Mouse (Mus musculus) brain, embryonic 18.5 days (tissue): ENCODE measurements at regions not wholly inside any gene's neighbourhood (a gene's known extent, or its start where the extent isn't known, plus 50 kb on each side); places are given as distances from the start of the nearest gene placed in this dataset.

ENCODE experiments used
- DNase-seq: peaks from one replicate; pipeline ENCODE4 v3.0.0-alpha.2; 2012; ENCODE audit warnings: low read depth, low spot score

GRCm38 (mm10) chr3:147443691-147443960 lies 591.5 kb downstream of the Ttll7 start:
- no peak for DNase-seq

GRCm38 (mm10) chr3:147444005-147444763 lies 592.0 kb downstream of the Ttll7 start:
- no peak for DNase-seq

GRCm38 (mm10) chr3:147445066-147445844 lies 593.1 kb downstream of the Ttll7 start:
- DNase-seq, result no peak

- no peak for DNase-seq
These were observed 593.7 kb downstream of the Ttll7 start for GRCm38 (mm10) chr3:147445884-147446283.

GRCm38 (mm10) chr3:147452176-147452575 lies 600.0 kb downstream of the Ttll7 start:
- DNase-seq, result no peak

GRCm38 (mm10) chr3:147455383-147455782 lies 603.2 kb downstream of the Ttll7 start:
- DNase-seq, result no peak

DNA sequence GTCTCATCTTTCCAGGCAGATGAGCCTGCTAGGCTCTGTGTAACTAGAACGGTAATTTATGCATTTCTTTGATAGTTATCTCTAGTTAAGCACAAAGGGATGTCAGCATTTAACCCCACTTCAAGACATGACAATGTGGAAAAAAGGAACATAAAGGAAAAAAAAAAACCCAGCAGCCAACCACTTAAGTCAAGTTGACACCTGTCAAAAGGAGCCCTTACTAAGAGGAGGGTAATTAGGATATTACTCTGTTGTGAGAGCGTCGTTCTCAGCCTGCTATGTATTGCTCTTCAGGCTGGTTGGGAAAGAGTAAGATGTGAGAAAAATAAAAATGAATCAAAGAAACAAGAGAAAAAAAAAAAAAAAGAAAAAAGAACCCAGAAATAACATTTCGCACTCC lies 604.1 kb downstream of the Ttll7 start:
- DNase-seq, result no peak

DNA sequence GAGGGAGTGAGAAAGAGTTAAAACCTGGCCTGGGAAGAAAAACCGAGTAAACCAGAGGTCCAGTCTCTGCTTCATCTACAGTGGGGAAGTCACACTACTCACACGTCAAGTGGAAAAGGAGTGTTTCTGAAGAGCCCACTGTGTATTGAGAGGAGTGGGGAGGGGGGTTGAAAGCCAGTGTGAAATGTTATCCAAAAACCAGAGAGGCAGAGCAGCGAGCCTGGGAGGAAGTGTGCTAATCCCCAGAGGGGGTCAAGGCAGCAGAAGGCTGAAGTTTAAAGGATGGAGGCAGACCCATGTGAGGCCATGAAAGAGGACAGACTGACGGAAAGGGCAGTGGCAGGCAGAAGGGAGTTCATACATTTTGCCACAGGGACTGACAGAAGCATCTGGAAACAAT lies 605.9 kb downstream of the Ttll7 start:
- DNase-seq, result no peak

DNA sequence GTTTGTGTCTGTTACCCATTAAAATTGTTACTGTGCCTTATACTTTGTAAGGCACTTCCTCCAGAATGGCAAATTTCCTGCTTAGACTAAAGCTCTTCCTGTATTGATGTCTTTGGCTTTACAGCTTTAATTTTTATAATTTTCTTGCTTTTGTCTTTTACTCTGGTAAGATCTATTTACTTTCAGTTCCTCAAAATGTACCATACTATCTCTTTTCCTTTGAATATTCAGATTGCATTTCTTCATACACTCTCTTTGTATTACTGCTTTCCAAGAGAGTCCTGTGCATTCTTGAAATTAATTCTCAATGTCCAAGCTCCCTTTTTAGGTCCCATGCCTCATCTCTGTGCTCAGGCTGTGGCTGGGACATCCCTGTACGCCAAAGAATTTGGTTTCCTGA lies 627.7 kb downstream of the Ttll7 start:
- no peak for DNase-seq
